Mouse (Mus musculus) midbrain, embryonic 14.5 days (tissue): ENCODE results near the gene Rrm2. TPM values are rescaled to one million over a fixed set of nuclear protein-coding genes. Genes with fewer than 3 reads are reported as not detected.
A peak's percentile ranks its signal among the peaks of the same experiment; 100 is the strongest.

Experiments used
- ATAC-seq: fragments of 200-750 bp; cut with Nextera tagmentation; 2 replicates; pipeline ENCODE4 v1.8.0; 2017; ENCODE audit warnings: moderate number of reproducible peaks, moderate library complexity; ENCODE audit not compliant: low FRiP score, low TSS enrichment
- DNase-seq: peaks from one replicate; pipeline ENCODE4 v3.0.0-alpha.2; 2015
- H3K27ac ChIP-seq: fragments of 300-500 bp; sonication (generic); replicated peaks from 2 replicates; pipeline ENCODE4 v1.5.1; 2014; ENCODE audit warnings: mild to moderate bottlenecking, low read depth, low read length, moderate library complexity
- H3K27me3 ChIP-seq: fragments of 300-500 bp; sonication (generic); 2 replicates; pipeline ENCODE4 v1.6.1; 2014; ENCODE audit warnings: low read length, control low read depth, mixed read lengths; ENCODE audit not compliant: control insufficient read depth, insufficient read depth
- H3K36me3 ChIP-seq: fragments of 300-500 bp; sonication (generic); 2 replicates; pipeline ENCODE4 v1.6.1; 2014; ENCODE audit warnings: low read length, control low read depth; ENCODE audit not compliant: control insufficient read depth, insufficient read depth
- H3K4me1 ChIP-seq: fragments of 300-500 bp; sonication (generic); 2 replicates; pipeline ENCODE4 v1.6.1; 2014; ENCODE audit warnings: mild to moderate bottlenecking, antibody characterized with exemption, low read length, control low read depth; ENCODE audit not compliant: control insufficient read depth, insufficient read depth
- H3K4me2 ChIP-seq: fragments of 300-500 bp; sonication (generic); 2 replicates; pipeline ENCODE4 v1.6.1; 2014; ENCODE audit warnings: mild to moderate bottlenecking, low read length, moderate library complexity
- H3K4me3 ChIP-seq: fragments of 300-500 bp; sonication (generic); replicated peaks from 2 replicates; pipeline ENCODE4 v1.5.1; 2014; ENCODE audit warnings: low read depth, low read length
- H3K9ac ChIP-seq: fragments of 300-500 bp; sonication (generic); replicated peaks from 2 replicates; pipeline ENCODE4 v1.6.1; 2014; ENCODE audit warnings: mild to moderate bottlenecking, low read length, moderate library complexity
- H3K9me3 ChIP-seq: fragments of 300-500 bp; sonication (generic); 2 replicates; pipeline ENCODE4 v1.6.1; 2016; ENCODE audit warnings: low read length, control low read depth, mixed read lengths; ENCODE audit not compliant: control insufficient read depth
- WGBS: fragments of 180-500 bp; shearing (Covaris S2); extraction: QIAGEN DNeasy Blood & Tissue Kit; methylation state at CpG from one replicate; pipeline ENCODE4 v1.1.7; 2014; 5-methylcytosine and 5-hydroxymethylcytosine counted together
- polyA plus RNA-seq: library from polyadenylated mRNA; unstranded; fragments of >200 nt; fragmentation: Nextera tagmentation; extraction: Ambion mirVana; gene quantifications from 2 replicates; pipeline ENCODE4 v1.2.1, GENCODE M21; 2014

The Rrm2 gene
- 38.8 and 62.6 TPM in 2 replicates for polyA plus RNA-seq

GRCm38 (mm10) chr12:24707954-24708823 is at the start of gene Rrm2:
TSS of gene Rrm2 (plus strand) at chr12:24708241.
- ATAC-seq: peak; percentile 94
- 0 out of 2 replicates have a peak, but pooled peaks cover 4% of the 10 kb centered on the region for H3K36me3 ChIP-seq
- H3K4me2 ChIP-seq: peak within 1 kb of the TSS; percentile 81
- H3K4me1 ChIP-seq: peaks cover 11% of the 10 kb centered on the region
- DNase-seq: peak; percentile 98
- peaks cover 6% of the 10 kb centered on the region; the same call in 1 of the 2 replicates for H3K27me3 ChIP-seq
- H3K27ac ChIP-seq: peak within 1 kb of the TSS; percentile 72; the same call in 1 of the 2 replicates
- H3K9ac ChIP-seq: peak within 1 kb of the TSS; percentile 75
- H3K4me3 ChIP-seq: peak within 1 kb of the TSS; percentile 87
- WGBS: under 1% methylated on average over 83 of the region's 83 CpGs
- H3K9me3 ChIP-seq: no peaks in the 10 kb centered on the region

- DNase-seq (no peak), ATAC-seq (no peak)
- H3K9ac ChIP-seq: no peak overlapping the region
- peaks cover 51% of the 10 kb centered on the region for H3K36me3 ChIP-seq
- H3K27me3 ChIP-seq: no peaks in the 10 kb centered on the region
- no peak overlapping the region for H3K27ac ChIP-seq
- 94% methylated on average over 4 of the region's 4 CpGs for WGBS
- no peak overlapping the region for H3K4me3 ChIP-seq
- H3K4me2 ChIP-seq: no peak overlapping the region
- H3K4me1 ChIP-seq: peaks cover 17% of the 10 kb centered on the region
- no peaks in the 10 kb centered on the region for H3K9me3 ChIP-seq
Measured at GRCm38 (mm10) chr12:24658998-24659397, 49.0 kb upstream of the Rrm2 start.

GRCm38 (mm10) chr12:24659923-24660322 is 48.1 kb upstream of the Rrm2 start:
- ATAC-seq (no peak), DNase-seq (no peak)
- H3K4me1 ChIP-seq: peaks cover 17% of the 10 kb centered on the region
- no peak overlapping the region for H3K4me2 ChIP-seq
- H3K36me3 ChIP-seq: peaks cover 42% of the 10 kb centered on the region
- no peaks in the 10 kb centered on the region for H3K9me3 ChIP-seq
- H3K27me3 ChIP-seq: no peaks in the 10 kb centered on the region
- no peak overlapping the region for H3K4me3 ChIP-seq
- WGBS: 92% methylated on average over 9 of the region's 9 CpGs
- H3K27ac ChIP-seq: no peak overlapping the region
- no peak overlapping the region for H3K9ac ChIP-seq

- whole genome bisulfite sequencing: 92% methylated on average over 4 of the region's 4 CpGs
- H3K27me3 ChIP-seq: no peaks in the 10 kb centered on the region
- H3K4me2 ChIP-seq: no peak overlapping the region
- peaks cover 17% of the 10 kb centered on the region for H3K4me1 ChIP-seq
- H3K27ac ChIP-seq: no peak overlapping the region
- no peak overlapping the region for H3K9ac ChIP-seq
- no peaks in the 10 kb centered on the region for H3K9me3 ChIP-seq
- ATAC-seq (no peak), DNase-seq (no peak)
- peaks cover 30% of the 10 kb centered on the region for H3K36me3 ChIP-seq
- H3K4me3 ChIP-seq: no peak overlapping the region
Measured at GRCm38 (mm10) chr12:24661100-24661499, 46.9 kb upstream of the Rrm2 start.

- Histone ChIP-seq H3K9ac (no peak overlapping the region), H3K27me3 (no peaks in the 10 kb centered on the region), H3K4me2 (no peak overlapping the region), H3K4me3 (no peak overlapping the region), H3K9me3 (no peaks in the 10 kb centered on the region), H3K36me3 (peaks cover 21% of the 10 kb centered on the region), H3K4me1 (peaks cover 7% of the 10 kb centered on the region; the same call in 1 of the 2 replicates), H3K27ac (no peak overlapping the region)
- ATAC-seq (no peak), DNase-seq (no peak)
- WGBS: 88% methylated on average over 5 of the region's 5 CpGs
Measured at GRCm38 (mm10) chr12:24662131-24662530, 45.9 kb upstream of the Rrm2 start.

- 21% methylated on average over 9 of the region's 9 CpGs for WGBS
- H3K4me2 ChIP-seq: peak overlapping the region; percentile 94
- peak; percentile 8 for DNase-seq
Measured at GRCm38 (mm10) chr12:24680096-24680491, 27.9 kb upstream of the Rrm2 start.

GRCm38 (mm10) chr12:24680492-24681285 is 27.4 kb upstream of the Rrm2 start:
- Histone ChIP-seq H3K4me1 (peaks cover 12% of the 10 kb centered on the region; the same call in 1 of the 2 replicates), H3K36me3 (no peaks in the 10 kb centered on the region), H3K9me3 (no peaks in the 10 kb centered on the region), H3K27me3 (peaks cover 23% of the 10 kb centered on the region), H3K9ac (peak overlapping the region; percentile 75), H3K27ac (no peak overlapping the region), H3K4me2 (peak overlapping the region; percentile 94), H3K4me3 (peak overlapping the region; percentile 55)
- peak; percentile 67; the same call in 1 of the 2 replicates for ATAC-seq
- 1% methylated on average over 55 of the region's 61 CpGs for WGBS
- peak; percentile 79 for DNase-seq

More at GRCm38 (mm10) chr12:24680096-24680491, 27.9 kb upstream of the Rrm2 start:
- H3K36me3 ChIP-seq: no peaks in the 10 kb centered on the region
- peaks cover 23% of the 10 kb centered on the region for H3K27me3 ChIP-seq
- no peak overlapping the region for H3K27ac ChIP-seq
- no peaks in the 10 kb centered on the region for H3K9me3 ChIP-seq
- peak overlapping the region; percentile 75 for H3K9ac ChIP-seq
- no peak for ATAC-seq
- H3K4me1 ChIP-seq: peaks cover 12% of the 10 kb centered on the region; the same call in 1 of the 2 replicates
- peak overlapping the region; percentile 55 for H3K4me3 ChIP-seq

GRCm38 (mm10) chr12:24681286-24682023 is 26.6 kb upstream of the Rrm2 start, which contains the start of gene Cys1:
TSS of gene Cys1 (minus strand) at chr12:24681813.
- peaks cover 12% of the 10 kb centered on the region; the same call in 1 of the 2 replicates for H3K4me1 ChIP-seq
- no peak within 1 kb of the TSS for H3K27ac ChIP-seq
- H3K9me3 ChIP-seq: no peaks in the 10 kb centered on the region
- no peaks in the 10 kb centered on the region for H3K36me3 ChIP-seq
- H3K27me3 ChIP-seq: peaks cover 23% of the 10 kb centered on the region
- ATAC-seq (peak; percentile 54; the same call in 1 of the 2 replicates), DNase-seq (peak; percentile 11)
- peak within 1 kb of the TSS; percentile 55 for H3K4me3 ChIP-seq
- H3K9ac ChIP-seq: peak within 1 kb of the TSS; percentile 75
- peak within 1 kb of the TSS; percentile 94 for H3K4me2 ChIP-seq
- 2% methylated on average over 20 of the region's 20 CpGs for WGBS
